Mouse (Mus musculus): ENCODE data around the gene Mycl. TPM values are rescaled to one million over a fixed set of nuclear protein-coding genes. Genes with fewer than 3 reads are reported as not detected.

The Mycl gene
- total RNA-seq, 1 experiment from 2014 or later: 0.70 TPM

Other genes starting within 250 kb of the Mycl start
- gene Ppt1, start 159.4 kb upstream of the Mycl start, total RNA-seq (2017): 219 and 220 TPM in 2 replicates
- 707 and 737 TPM in 2 replicates for gene Cap1, start 109.6 kb upstream of the Mycl start, total RNA-seq (2017)
- 0.58 and 0.86 TPM in 2 replicates for gene Mfsd2a, start 34.5 kb upstream of the Mycl start, total RNA-seq (2017)
- gene Trit1, start 20.9 kb downstream of the Mycl start, total RNA-seq (2017): 23.5 and 35.2 TPM in 2 replicates
- not detected in 2 replicates for gene Bmp8b, start 109.5 kb downstream of the Mycl start, total RNA-seq (2017)
- not detected in 2 replicates for gene Oxct2b, start 120.6 kb downstream of the Mycl start, total RNA-seq (2017)
- gene Ppie, start 144.3 kb downstream of the Mycl start, total RNA-seq (2017): 18.6 and 22.6 TPM in 2 replicates
- gene Hpcal4, start 187.6 kb downstream of the Mycl start, total RNA-seq (2017): not detected in 2 replicates
- not detected in 2 replicates for gene Nt5c1a, start 205.9 kb downstream of the Mycl start, total RNA-seq (2017)
- not detected in 2 replicates for gene Heyl, start 237.9 kb downstream of the Mycl start, total RNA-seq (2017)

Measured in neutrophil, adult 5-6 weeks (primary cell).